Mouse (Mus musculus) forebrain, embryonic 14.5 days (tissue): Measurements from ENCODE around the gene Lrrc26. TPM values are rescaled to one million over a fixed set of nuclear protein-coding genes. Genes with fewer than 3 reads are reported as not detected.

ENCODE experiments used
- ATAC-seq: fragments of 200-750 bp; cut with Nextera tagmentation; 2 replicates; pipeline ENCODE4 v1.8.0; 2017; ENCODE audit warnings: mild to moderate bottlenecking, moderate library complexity
- DNase-seq: peaks from one replicate; pipeline ENCODE4 v3.0.0-alpha.2; 2015; ENCODE audit warnings: low spot score
- H3K27ac ChIP-seq: fragments of 300-500 bp; sonication (generic); 2 replicates; pipeline ENCODE4 v1.5.1; 2014; ENCODE audit warnings: low read depth, mild to moderate bottlenecking, control low read depth, low read length, moderate library complexity
- H3K27me3 ChIP-seq: fragments of 300-500 bp; sonication (generic); replicated peaks from 2 replicates; pipeline ENCODE4 v1.6.1; 2014; ENCODE audit warnings: low read length, control low read depth, mixed read lengths; ENCODE audit not compliant: control insufficient read depth, insufficient read depth
- H3K36me3 ChIP-seq: fragments of 300-500 bp; sonication (generic); 2 replicates; pipeline ENCODE4 v1.6.1; 2014; ENCODE audit warnings: low read length, control low read depth; ENCODE audit not compliant: control insufficient read depth, insufficient read depth
- H3K4me1 ChIP-seq: fragments of 300-500 bp; sonication (generic); 2 replicates; pipeline ENCODE4 v1.6.1; 2014; ENCODE audit warnings: antibody characterized with exemption, low read length, control low read depth; ENCODE audit not compliant: control insufficient read depth, insufficient read depth
- H3K4me2 ChIP-seq: fragments of 300-500 bp; sonication (generic); 2 replicates; pipeline ENCODE4 v1.6.1; 2014; ENCODE audit warnings: mild to moderate bottlenecking, control low read depth, low read length
- H3K4me3 ChIP-seq: fragments of 300-500 bp; sonication (generic); 2 replicates; pipeline ENCODE4 v1.5.1; 2014; ENCODE audit warnings: low read depth, low read length, control low read depth
- H3K9ac ChIP-seq: fragments of 300-500 bp; sonication (generic); 2 replicates; pipeline ENCODE4 v1.6.1; 2014; ENCODE audit warnings: mild to moderate bottlenecking, low read length, control low read depth, moderate library complexity
- H3K9me3 ChIP-seq: fragments of 300-500 bp; sonication (generic); replicated peaks from 2 replicates; pipeline ENCODE4 v1.6.1; 2016; ENCODE audit warnings: low read length, control low read depth, mixed read lengths; ENCODE audit not compliant: control insufficient read depth
- WGBS: fragments of 180-500 bp; shearing (Covaris S2); extraction: QIAGEN DNeasy Blood & Tissue Kit; methylation state at CpG from one replicate; pipeline ENCODE4 v1.1.7; 2014; 5-methylcytosine and 5-hydroxymethylcytosine counted together
- polyA plus RNA-seq: library from polyadenylated mRNA; unstranded; fragments of >200 nt; fragmentation: Nextera tagmentation; extraction: Ambion mirVana; gene quantifications from 2 replicates; pipeline ENCODE4 v1.2.1, GENCODE M21; 2014

Lrrc26 gene
- 0.25 TPM in 1 of 2 replicates, not detected in the other for polyA plus RNA-seq

DNA sequence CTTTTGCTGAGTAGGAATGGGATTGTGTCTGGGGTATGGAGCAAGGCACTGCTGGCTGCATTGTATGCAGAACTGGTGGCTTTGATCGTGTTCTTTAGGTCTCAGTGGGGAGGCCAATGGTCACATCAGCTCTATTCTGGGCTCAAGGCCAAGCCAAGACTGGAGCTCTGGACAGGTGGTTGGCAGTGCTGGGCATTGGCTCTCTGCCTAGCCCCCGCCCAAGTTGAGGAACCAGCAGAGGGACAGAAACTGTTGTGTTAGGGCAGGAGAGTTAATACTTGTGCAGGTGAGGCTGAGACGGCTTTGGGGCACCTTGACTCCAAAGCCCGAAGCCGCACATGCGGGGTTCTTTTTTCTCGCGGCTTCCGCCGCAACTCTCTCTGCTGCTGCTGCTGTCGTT, at the start of gene Lrrc26:
TSS of gene Lrrc26 (plus strand) at position 265 of the 400 bp plus-strand sequence.
- DNase-seq (peak; percentile 38), ATAC-seq (no peak)
- no peak within 1 kb of the TSS for H3K27ac ChIP-seq
- peaks cover 18% of the 10 kb centered on the region for H3K36me3 ChIP-seq
- H3K4me3 ChIP-seq, result peak within 1 kb of the TSS; percentile 20
- peaks cover 55% of the 10 kb centered on the region for H3K27me3 ChIP-seq
- H3K9me3 ChIP-seq, result no peaks in the 10 kb centered on the region
- H3K4me2 ChIP-seq, result peak within 1 kb of the TSS; percentile 42
- WGBS, result 5% methylated on average over 11 of the region's 11 CpGs
- H3K4me1 ChIP-seq, result no peaks in the 10 kb centered on the region
- 0 out of 2 replicates have a peak within 1 kb of the TSS, but pooled peaks have one; percentile 35 for H3K9ac ChIP-seq

DNA sequence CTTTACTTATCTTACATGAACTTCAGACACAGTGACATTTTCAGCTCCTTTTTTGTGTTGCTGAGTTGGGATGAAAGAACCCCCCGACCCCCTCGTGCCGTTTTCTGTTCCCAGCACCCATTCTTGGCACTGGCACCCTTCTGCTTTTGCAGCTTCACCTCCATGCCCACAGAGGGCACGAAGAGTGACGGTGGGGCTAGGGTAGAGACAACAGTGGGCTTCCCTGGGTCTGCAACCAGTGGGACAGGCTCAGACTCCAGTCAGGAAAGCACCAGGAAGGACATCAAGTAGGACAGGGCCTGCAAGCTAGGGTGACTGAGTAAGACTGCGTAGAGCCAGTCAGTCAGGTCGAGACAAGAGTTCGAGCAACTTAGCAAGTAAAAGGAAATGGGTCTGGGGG, 49.4 kb upstream of the Lrrc26 start:
- no peaks in the 10 kb centered on the region for H3K27me3 ChIP-seq
- H3K36me3 ChIP-seq, result peaks cover 11% of the 10 kb centered on the region; the same call in 1 of the 2 replicates
- H3K9me3 ChIP-seq, result no peaks in the 10 kb centered on the region
- peaks cover 15% of the 10 kb centered on the region for H3K4me1 ChIP-seq
- peak overlapping the region; percentile 56; the same call in 1 of the 2 replicates for H3K9ac ChIP-seq
- no peak; the same call in 1 of the 2 replicates for ATAC-seq
- H3K4me2 ChIP-seq, result peak overlapping the region; percentile 93
- no peak for DNase-seq
- no peak overlapping the region for H3K27ac ChIP-seq
- H3K4me3 ChIP-seq, result peak overlapping the region; percentile 66; the same call in 1 of the 2 replicates
- 47% methylated on average over 8 of the region's 8 CpGs for WGBS

GRCm38 (mm10) chr2:25240723-25241437, 48.8 kb upstream of the Lrrc26 start:
- DNase-seq, result peak; percentile 89
- Histone ChIP-seq H3K9me3 (no peaks in the 10 kb centered on the region), H3K9ac (peak overlapping the region; percentile 56), H3K4me2 (peak overlapping the region; percentile 93), H3K4me3 (peak overlapping the region; percentile 66), H3K36me3 (peaks cover 16% of the 10 kb centered on the region; the same call in 1 of the 2 replicates), H3K4me1 (peaks cover 15% of the 10 kb centered on the region), H3K27me3 (no peaks in the 10 kb centered on the region), H3K27ac (no peak overlapping the region)
- peak; percentile 85 for ATAC-seq
- 1% methylated on average over 29 of the region's 29 CpGs for WGBS

DNA sequence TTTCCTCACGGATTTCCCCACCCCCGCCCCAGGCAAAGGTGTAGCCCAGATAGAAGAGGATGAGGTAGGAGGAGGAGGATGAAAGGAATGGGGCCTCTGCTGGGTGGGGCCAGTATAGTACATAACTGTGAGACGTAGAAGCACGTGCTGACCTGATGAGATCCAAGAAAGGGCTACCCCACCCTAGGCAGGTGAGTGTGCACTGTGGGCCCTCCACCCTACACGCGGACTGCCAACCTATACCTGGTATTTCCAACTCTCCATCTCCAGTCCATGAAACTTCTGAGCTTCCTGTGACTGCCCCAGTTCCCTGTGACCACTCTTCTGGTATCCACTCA, 48.3 kb upstream of the Lrrc26 start:
- DNase-seq (no peak), ATAC-seq (peak; percentile 19)
- peaks cover 15% of the 10 kb centered on the region for H3K4me1 ChIP-seq
- H3K4me2 ChIP-seq, result peak overlapping the region; percentile 93
- no peaks in the 10 kb centered on the region for H3K27me3 ChIP-seq
- 17% methylated on average over 6 of the region's 6 CpGs for WGBS
- no peak overlapping the region for H3K27ac ChIP-seq
- H3K9me3 ChIP-seq, result no peaks in the 10 kb centered on the region
- H3K9ac ChIP-seq, result peak overlapping the region; percentile 83
- H3K36me3 ChIP-seq, result peaks cover 22% of the 10 kb centered on the region; the same call in 1 of the 2 replicates
- peak overlapping the region; percentile 66 for H3K4me3 ChIP-seq

DNA sequence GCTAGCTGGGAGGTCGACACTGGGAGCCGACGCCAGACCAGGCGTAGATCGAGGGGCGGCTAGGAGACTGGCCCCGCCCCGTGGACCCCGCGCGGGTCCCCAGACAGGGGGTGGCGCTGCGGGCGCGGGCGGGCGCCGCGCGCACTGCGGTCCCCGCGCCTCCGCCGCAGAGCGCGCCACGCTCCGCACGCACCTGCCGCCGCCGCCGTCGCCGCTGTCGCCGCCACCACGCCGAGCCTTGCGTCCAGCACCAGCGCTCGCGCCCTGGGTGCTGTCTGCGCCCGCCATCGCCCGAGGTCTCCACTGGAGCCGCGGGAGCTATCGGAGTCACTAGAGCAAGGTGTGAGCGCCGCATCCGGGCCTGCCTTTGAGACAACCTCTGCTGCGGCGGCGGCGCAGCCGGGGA, 47.6 kb upstream of the Lrrc26 start, which contains the start of the genes Rnf208 and Cysrt1:
TSS of gene Rnf208 (plus strand) at position 155 of the 406 bp plus-strand sequence.
TSS of gene Cysrt1 (minus strand) at position 352 of the 406 bp plus-strand sequence.
- peaks cover 25% of the 10 kb centered on the region for H3K36me3 ChIP-seq
- H3K9me3 ChIP-seq, result no peaks in the 10 kb centered on the region
- H3K4me3 ChIP-seq, result peak within 1 kb of the TSS; percentile 66
- no peak within 1 kb of the TSS for H3K27ac ChIP-seq
- H3K27me3 ChIP-seq, result no peaks in the 10 kb centered on the region
- WGBS, result under 1% methylated on average over 13 of the region's 59 CpGs
- H3K9ac ChIP-seq, result peak within 1 kb of the TSS; percentile 83
- DNase-seq (peak; percentile 55), ATAC-seq (peak; percentile 57)
- peaks cover 15% of the 10 kb centered on the region for H3K4me1 ChIP-seq
- H3K4me2 ChIP-seq, result peak within 1 kb of the TSS; percentile 93

DNA sequence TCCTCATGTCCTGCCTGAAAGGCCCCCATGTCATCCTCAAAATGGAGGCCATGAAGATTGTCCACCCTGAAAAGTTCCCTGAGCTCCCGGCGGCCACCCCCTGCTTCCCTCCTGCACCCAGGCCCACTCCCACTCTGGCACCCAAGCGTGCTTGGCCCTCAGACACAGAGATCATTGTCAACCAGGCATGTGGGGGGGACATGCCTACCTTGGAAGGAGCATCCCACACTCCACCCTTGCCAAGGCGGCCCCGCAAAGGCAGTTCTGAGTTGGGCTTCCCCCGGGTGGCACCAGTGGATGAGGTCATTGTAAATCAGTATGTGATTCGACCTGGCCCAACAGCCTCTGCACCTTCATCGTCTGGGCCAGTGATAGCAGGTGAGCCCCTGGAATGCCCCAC, 46.4 kb upstream of the Lrrc26 start:
- Histone ChIP-seq H3K9me3 (no peaks in the 10 kb centered on the region), H3K4me2 (peak overlapping the region; percentile 93), H3K27ac (no peak overlapping the region), H3K4me1 (peaks cover 15% of the 10 kb centered on the region), H3K4me3 (peak overlapping the region; percentile 66), H3K27me3 (no peaks in the 10 kb centered on the region), H3K36me3 (peaks cover 37% of the 10 kb centered on the region), H3K9ac (peak overlapping the region; percentile 83; the same call in 1 of the 2 replicates)
- no peak for DNase-seq
- 84% methylated on average over 8 of the region's 8 CpGs for WGBS
- ATAC-seq, result no peak

DNA sequence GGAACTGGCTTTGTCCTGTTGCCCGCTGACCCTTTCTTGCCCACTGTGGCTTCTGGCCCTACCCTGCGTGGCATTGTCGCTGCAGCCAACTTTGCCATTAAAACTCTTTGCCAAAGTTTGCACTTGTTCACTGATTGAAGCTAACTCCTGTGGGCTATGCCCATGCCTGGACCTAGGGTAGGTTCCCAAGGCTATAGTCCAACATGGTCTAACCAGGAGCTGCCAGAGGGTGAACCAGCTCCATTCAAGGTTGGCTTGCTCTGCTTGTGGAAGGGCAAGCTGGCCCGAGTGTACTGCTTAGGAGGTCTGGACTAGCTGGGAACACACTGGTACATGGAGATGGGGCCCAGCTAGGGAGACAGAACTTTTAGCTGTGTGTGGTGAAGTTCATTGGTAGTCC, 45.6 kb upstream of the Lrrc26 start:
- no peak for DNase-seq
- Histone ChIP-seq H3K9me3 (no peaks in the 10 kb centered on the region), H3K27ac (no peak overlapping the region), H3K4me3 (no peak overlapping the region), H3K4me2 (no peak overlapping the region), H3K4me1 (peaks cover 15% of the 10 kb centered on the region), H3K36me3 (peaks cover 45% of the 10 kb centered on the region), H3K9ac (no peak overlapping the region), H3K27me3 (no peaks in the 10 kb centered on the region)
- 93% methylated on average over 4 of the region's 4 CpGs for WGBS
- no peak for ATAC-seq

GRCm38 (mm10) chr2:25246183-25247072, 43.3 kb upstream of the Lrrc26 start, which contains the start of gene AL732309.1:
TSS of gene AL732309.1 (minus strand) at chr2:25246863.
- Histone ChIP-seq H3K36me3 (peaks cover 66% of the 10 kb centered on the region), H3K9me3 (no peaks in the 10 kb centered on the region), H3K9ac (no peak within 1 kb of the TSS), H3K4me3 (no peak within 1 kb of the TSS), H3K27me3 (no peaks in the 10 kb centered on the region), H3K27ac (no peak within 1 kb of the TSS), H3K4me1 (peaks cover 7% of the 10 kb centered on the region), H3K4me2 (no peak within 1 kb of the TSS)
- WGBS, result 90% methylated on average over 10 of the region's 10 CpGs
- DNase-seq (no peak), ATAC-seq (no peak)
